Mouse (Mus musculus) cerebellum, postnatal 25 days (tissue): ENCODE measurements at regions not wholly inside any gene's neighbourhood (a gene's known extent, or its start where the extent isn't known, plus 50 kb on each side); places are given as distances from the start of the nearest gene placed in this dataset.

Experiments
- DNase-seq, 2 experiments: peaks; one replicate each; pipeline ENCODE4 v3.0.0; 2021; ENCODE audit warnings: mixed read lengths in 2 of 2

- DNase-seq: no peak
Measured at GRCm38 (mm10) chrX:77190863-77191262, 319.9 kb upstream of the Tbl1x start.

GRCm38 (mm10) chrX:77208726-77209125 is 302.1 kb upstream of the Tbl1x start:
- DNase-seq: peak in 1 of 2 experiments; percentile 11

GRCm38 (mm10) chrX:77219355-77219754 is 291.5 kb upstream of the Tbl1x start:
- no peak for DNase-seq
